Mouse (Mus musculus): ENCODE data around the gene Wdr45.
"Not testable (repeated sequence)": the region's sequence is repeated elsewhere in the genome, so short reads cannot be mapped to it uniquely, and the experiment has no call there.

Wdr45 gene

DNA sequence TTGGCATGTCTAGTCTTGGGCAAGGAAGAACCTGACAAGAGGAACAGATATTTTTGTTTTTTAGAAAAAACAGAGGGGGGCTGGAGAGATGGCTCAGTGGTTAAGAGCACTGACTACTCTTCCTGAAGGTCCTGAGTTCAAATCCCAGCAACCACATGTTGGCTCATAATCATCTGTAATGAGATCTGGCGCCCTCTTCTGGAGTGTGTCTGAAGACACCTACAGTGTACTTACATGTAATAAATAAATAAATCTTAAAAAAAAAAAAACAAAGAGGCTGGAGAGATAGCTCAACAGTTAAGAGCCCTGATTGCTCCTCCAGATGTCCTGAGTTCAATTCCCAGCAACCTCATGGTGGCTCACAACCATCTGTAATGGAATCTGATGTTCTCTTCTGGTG is 1.9 kb downstream of the Wdr45 start:
- DNase-seq (ENCODE audit: inconsistent age in 2 of 2, low spot score in 1 of 2), result not testable (repeated sequence)

DNA sequence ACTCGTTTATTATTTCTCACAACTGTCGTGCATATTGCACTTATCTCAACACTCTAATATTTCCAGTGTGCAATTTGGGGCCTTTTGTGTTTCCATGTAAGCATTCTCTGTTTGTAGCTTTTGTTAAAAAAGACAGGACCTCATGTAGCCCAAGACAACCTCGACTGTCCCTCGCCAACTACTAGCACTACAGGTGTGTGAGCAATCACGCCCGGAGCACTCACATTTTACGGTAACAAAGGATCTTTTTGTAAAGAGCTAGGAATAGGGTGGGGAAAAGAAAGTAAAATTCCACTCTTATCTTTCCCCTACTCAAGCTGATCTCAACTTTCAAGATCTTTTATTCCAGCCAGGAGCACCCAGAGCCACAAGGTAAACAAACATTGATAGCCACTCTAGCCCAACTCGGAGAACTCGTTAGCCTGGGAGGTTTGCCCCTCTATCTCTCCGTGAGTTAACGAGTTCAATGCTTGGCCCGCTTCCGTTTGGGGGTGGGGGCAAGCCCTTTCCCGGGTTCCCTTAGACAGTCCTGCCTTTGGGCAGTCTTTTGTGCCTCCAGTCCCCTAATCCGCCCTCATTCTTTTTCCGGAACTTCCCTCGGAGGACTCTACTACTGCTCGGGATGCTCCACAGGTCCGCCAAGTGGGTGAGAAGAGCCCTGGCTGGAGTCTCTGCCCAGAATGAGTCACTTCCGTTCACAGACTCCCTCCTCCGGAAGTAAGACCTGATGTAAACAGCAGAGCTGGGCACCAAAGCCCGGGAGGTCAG is 7.6 kb downstream of the Wdr45 start, which contains the start of gene Gm45208:
Gene Gm45208 (plus strand): TSS at position 732 of the 768 bp plus-strand sequence.
- peak; percentile 81 to 90 for DNase-seq (ENCODE audit: inconsistent age in 2 of 2, low spot score in 1 of 2)

DNA sequence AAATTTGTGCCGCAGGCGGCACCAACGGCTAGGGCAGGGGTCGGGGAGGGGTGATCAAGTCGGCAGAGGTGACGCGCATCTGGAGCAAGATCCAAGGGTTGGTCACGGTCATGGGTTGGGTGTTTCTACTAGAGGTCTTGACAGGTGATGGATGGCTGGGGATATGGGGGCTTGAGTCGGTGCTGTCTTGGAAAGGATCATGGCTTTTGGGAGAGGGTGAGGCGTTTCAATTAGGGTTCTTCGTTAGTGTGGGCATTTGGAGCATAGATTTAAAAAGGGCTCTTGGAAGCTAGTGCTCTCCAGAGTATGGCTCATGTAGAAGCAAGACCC is 8.1 kb downstream of the Wdr45 start:
- DNase-seq (ENCODE audit: inconsistent age in 2 of 2, low spot score in 1 of 2), result no peak

DNA sequence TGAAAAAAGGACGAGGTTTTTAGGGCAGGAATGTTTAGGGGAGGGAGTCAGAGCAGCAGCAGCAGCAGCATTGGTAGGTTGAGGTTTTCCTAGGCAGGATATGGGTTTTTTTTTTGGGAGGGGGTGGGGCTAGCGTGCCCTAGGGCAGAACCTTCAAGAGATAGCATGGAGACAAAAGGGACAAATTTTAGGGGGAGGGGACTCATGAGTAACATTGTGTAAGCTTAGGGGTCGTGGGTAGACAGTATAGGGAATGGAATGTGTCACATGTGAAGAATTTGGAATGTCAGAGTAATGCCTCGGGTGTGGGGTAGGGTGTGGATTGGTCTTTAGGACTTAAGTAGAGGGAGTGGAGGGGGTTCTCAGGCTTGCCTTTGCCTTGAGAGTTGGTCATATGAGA is 8.6 kb downstream of the Wdr45 start:
- DNase-seq (ENCODE audit: inconsistent age in 2 of 2, low spot score in 1 of 2), result no peak

DNA sequence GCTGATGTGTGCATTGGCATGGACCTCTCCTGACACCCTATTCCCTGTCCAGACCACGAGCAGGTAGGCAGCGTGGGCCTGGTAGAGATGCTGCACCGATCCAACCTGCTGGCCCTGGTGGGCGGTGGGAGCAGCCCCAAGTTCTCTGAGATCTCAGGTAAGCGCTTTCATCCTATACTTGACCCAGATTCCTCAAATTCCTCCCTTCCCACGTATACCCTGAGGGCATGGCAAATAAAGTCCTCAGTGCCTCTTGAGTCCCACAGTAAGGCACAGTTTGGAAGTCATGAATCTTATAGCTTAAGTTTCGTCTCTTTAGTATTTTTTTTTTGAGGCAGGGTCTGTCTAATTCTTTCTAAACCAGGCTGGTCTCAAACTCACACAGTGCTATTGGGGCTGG is 10.0 kb downstream of the Wdr45 start:
- no peak for DNase-seq (ENCODE audit: inconsistent age in 2 of 2, low spot score in 1 of 2)

DNA sequence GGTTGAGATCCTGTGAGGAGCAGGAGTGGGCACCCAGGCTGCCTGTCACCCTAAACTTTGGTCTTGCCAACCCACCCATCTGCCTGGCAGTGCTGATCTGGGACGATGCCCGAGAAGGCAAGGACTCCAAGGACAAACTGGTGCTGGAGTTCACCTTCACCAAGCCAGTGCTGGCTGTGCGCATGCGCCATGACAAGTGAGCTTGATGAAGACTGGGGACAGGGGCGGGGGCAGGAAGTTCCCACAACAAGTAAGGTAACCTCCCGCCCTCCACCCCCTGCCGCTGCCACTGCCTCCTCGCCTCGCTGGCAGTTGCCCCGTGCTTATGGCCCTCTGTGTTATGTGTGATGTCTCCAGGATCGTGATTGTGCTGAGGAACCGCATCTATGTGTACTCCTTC is 11.7 kb downstream of the Wdr45 start:
- no peak for DNase-seq (ENCODE audit: inconsistent age in 2 of 2, low spot score in 1 of 2)

DNA sequence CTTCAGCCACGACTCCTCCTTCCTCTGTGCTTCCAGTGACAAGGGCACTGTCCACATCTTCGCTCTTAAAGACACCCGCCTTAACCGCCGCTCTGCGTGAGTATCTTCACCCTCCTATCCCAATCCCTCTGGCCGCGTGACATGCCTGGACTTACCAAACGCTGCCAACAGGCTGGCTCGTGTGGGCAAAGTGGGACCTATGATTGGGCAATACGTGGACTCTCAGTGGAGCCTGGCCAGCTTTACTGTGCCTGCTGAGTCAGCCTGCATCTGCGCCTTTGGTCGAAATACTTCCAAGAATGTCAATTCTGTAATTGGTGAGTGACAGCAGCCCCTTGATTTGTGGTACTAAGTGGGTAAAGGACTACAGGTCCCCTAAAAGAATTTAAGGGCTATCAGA is 13.0 kb downstream of the Wdr45 start:
- peak; percentile 25 to 49 for DNase-seq (ENCODE audit: inconsistent age in 2 of 2, low spot score in 1 of 2)

DNA sequence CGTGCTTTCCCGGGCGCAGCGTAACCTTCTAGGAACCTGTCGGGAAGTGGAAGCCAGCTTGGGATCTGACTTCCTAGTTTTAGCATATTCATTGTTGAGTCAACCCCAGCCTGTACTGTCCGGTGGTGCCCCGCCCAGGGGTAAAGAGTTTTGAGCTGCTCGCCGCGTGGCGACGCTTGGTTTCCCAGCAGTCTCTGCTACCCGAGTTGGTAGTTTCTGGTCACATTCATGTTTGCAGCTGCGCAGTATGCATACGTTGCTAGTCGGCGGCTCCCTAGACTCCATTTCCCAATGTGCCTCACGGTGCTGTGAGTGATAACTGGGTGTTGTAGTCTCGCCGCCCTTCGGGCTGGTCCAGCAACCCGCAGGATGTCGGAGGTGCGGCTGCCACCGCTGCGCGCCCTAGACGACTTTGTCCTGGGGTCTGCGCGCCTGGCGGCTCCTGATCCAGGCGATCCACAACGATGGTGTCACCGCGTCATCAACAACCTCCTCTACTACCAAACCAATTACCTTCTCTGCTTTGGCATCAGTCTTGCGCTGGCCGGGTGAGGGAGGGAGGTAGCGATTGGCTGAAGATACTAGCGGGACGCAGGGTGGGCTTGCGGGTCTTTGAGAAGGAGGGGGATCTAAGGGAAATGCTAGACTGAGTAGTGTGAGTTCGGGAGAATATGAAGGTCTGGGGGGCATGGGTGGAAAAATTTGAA is 14.2 kb downstream of the Wdr45 start, which contains the start of gene Praf2:
Gene Praf2 (plus strand): TSS at position 225 of the 707 bp plus-strand sequence.
- DNase-seq (ENCODE audit: inconsistent age in 2 of 2, low spot score in 1 of 2), result peak; percentile 87 to 90

DNA sequence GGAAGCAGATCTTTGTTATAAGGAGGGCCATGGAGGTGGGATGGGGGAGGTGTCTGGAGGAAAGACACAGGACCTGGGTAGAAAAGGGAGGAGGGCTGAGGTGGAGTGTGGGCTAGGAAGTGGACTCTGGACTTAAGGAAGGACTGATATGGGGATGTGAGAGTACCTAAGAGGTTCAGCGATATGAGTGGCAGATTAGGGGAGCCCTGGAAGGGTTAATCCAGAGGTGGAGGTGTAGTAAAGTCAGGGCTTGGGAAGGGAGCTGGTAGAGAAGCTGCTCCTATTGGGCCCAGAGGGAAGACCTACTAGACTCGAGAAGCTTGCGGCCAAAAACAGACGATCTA is 14.8 kb downstream of the Wdr45 start:
- no peak for DNase-seq (ENCODE audit: inconsistent age in 2 of 2, low spot score in 1 of 2)

DNA sequence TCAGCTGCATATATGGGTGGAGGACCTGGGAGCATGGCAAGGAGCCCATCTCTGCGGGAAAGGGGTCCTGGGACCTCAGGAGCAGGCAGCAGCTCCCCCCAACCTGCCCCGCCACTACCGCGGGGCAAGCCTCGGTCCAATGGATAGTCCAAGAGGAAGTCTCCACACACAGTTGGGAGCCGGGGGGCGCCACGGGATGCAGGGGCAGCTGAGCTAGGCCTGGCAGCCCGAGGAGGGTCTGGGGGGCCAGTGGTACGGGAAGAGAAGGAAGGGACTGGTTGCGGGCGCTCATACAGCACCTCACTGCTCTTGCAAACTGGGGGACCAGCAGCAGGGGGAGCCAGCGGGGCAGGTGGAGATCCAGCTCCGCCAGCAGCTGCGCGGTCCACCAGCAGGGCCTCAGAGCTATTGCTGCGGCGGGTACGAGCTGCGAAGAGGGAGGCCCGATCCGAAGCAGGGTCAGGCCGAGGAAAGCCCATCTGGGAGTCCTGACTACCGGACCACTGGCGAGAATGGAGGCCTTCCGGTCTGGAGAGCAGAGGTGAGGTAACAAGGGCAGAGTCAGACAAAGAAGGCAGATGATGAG is 19.5 kb downstream of the Wdr45 start:
- DNase-seq (ENCODE audit: inconsistent age in 2 of 2, low spot score in 1 of 2), result peak; percentile 63 to 79

DNA sequence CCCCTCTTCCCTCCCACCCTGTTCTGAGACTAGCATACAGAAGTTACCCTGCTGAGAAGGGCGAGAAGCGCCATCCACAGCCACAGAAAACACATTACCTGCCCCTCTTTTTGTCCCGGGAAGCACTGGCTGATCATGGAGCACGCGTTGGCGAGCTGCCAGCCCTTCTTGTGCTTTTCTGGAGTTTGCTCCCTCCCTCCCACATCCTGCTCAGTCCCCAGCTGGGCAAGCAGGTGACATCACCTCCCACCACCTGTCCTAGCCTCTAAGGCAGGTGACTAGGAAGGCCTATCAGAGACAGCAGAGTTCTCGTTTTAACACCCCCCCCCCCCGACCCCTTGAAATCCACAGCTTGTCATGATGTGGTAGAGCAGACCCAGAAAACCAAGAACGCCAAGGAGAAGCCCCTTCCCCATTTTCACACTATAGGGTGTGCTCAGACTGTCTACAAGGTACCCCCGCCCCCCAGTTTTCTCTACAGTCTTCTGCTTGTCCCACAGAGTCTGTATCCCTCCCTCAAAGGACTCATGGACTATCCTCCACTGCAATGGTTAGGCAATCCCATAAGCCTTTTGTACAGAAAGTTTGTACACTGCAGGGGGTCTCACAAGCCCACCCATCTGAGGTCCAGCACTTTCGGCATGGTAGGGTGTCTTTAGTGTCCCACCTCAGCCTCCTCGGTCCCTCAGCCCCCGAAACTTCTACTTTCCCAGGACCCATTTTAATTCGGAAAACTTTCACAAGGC is 25.4 kb downstream of the Wdr45 start:
- DNase-seq (ENCODE audit: inconsistent age in 2 of 2, low spot score in 1 of 2), result no peak

DNA sequence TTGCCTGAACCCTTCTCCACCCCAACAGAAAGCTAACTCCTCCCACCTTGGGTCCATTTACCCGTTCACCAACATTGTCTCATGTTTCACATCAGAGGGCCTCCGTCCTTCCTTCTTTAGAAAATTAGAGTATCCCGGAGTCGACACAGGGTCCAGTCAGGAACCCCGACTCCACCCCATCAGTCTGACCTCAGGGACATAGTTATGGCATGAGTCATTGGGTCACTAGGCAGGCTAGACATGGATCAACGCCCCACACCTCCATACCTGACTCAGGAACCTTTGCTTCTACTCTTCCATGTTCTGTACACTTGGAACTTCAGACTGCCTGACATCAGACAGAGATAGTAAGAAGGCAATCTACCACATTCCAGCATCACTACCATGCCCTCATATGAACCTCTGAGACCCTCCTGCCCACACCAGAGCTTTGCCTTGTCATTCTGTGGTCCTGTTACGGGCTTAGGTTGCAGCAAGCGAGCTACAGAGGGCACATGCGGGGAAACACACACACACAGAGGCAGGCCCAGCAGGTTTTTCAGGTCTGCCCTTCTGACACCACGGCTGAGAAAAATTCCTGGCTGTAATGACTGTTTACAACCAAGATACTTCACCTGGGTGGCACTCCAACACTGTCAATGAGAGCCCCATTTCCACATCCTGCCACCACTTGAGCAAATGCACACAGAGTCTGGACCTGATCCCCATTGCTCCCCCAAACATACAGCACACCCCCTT is 26.1 kb downstream of the Wdr45 start:
- no peak for DNase-seq (ENCODE audit: inconsistent age in 2 of 2, low spot score in 1 of 2)

DNA sequence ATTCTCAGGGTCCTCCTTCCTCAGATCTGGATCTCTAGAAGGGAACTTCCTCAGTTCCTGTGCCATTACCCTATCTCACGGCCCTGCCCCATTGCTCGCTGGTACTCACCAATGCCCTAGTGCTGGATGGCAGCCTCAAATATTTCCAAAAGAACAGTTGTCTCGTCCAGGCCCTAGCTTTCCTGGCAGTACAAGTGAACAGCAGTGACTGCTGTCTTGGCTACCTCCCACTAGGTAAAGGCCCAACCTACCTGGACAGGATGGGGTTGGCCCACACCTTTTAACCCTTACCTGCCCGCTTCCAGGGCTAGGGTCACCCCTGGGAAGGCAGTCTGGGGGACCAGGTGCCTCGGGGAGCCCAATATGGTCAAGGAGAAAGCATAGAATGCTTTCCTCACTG is 27.0 kb downstream of the Wdr45 start:
- DNase-seq (ENCODE audit: inconsistent age in 2 of 2, low spot score in 1 of 2), result no peak

DNA sequence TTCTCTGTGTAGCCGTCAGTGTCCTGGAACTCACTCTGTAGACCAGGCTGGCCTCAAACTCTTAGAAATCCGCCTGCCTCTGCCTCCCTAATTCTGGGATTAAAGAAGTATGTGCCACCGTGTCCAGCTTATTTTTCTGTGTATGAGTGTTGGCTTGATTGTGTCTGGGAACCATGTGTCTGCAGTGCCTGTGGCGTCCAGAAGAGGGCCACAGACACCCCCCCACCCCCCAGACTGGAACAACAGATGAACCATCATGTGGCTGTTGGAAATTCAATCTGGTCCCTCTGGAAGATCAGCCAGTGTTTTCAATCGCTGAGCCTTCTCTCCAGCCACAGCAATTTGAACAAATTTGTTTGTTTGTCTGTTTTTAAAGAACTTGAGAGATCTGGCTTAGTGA is 29.3 kb downstream of the Wdr45 start:
- no peak for DNase-seq (ENCODE audit: inconsistent age in 2 of 2, low spot score in 1 of 2)

DNA sequence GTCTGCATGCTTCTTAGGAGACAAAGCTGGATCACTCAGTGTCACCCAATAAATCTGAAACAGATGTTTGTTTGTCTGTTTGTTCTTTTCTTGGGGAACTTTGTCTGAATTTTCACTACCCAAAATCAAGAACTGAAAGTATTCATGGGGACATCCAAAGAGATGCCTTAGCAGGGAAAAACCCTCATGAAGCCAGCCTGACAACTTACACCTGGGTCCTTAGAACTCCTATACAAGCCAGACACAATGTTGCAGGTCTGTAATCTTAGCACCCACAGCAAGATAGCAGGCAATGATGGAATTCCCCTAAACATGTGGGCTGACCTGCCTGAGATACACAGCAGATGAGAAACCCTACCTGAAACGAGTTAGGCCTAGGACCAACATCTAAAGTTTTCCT is 30.8 kb downstream of the Wdr45 start:
- no peak for DNase-seq (ENCODE audit: inconsistent age in 2 of 2, low spot score in 1 of 2)

DNA sequence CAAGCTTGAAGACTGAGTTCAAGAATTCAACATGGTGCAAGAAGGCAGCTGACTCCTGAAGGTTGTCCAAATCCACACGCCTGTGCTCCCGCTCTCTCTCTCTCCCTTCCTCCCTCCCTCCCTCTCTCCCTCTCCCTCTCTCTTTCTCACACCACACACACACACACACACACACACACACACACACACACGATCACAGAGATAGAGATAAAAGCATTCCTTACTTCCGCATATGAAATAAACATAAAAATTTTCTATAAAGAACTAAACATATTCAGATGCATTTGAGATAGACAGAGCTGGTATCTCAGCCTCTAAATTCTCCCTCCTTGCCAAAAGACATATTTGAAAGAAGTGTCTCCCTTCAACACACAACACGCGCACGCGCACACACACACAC is 31.3 kb downstream of the Wdr45 start:
- DNase-seq (ENCODE audit: inconsistent age in 2 of 2, low spot score in 1 of 2), result no peak

DNA sequence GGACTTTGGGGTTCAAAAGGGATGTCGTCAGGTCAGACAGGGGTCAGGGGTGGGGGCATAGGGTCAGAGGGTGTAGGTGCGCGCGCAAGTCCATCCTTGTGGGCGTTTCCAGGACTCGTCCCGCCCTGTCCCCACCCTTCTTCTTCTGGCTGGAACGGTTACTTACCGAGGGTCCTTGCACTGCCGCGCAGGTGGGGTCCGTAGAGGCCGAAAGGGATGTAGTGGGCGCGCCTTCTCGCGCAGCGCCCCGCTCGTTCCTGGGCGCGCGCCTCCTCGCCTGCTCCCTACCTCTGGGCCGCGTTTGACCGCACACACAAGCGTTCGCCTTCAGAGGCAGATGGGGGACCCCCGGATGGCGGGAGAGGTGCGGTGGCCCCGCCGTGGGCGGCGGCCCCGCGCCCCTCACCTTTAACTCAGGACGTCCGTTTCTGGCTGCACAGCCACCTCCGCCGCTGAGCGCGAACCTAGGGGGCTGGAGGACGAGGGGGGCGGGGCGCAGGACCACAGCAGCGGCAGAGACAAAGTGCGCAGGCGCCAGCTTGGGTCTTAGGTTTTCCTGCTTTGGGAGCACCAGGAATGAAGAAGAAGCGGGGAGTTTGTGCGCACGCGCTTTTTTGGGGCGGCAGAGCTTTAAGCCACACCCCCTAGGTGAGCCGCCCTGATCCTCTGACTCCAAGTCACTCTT is 36.4 kb downstream of the Wdr45 start, which contains the start of gene Ccdc120:
Gene Ccdc120 (minus strand): TSS at position 474 of the 685 bp plus-strand sequence.
- DNase-seq (ENCODE audit: inconsistent age in 2 of 2, low spot score in 1 of 2), result peak; percentile 75 to 85

DNA sequence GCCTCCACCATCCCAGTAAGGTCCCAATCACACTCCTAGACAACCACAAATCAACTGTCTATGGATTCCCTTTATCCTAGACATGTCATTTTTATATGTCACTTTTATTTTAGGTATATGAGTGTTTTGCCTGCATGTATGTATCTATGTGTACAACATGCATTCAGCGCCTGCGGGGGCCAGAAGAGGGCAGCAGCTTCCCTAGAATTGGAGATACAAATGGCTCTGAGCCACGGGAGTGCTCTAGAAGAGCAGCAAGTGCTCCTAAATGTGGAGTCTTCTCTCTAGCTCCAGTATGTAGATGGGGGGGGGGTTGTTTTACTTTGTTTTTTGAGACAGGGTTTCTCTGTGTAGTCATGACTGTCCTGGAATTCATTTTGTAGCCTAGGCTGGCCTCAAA is 39.5 kb downstream of the Wdr45 start:
- not testable (repeated sequence) for DNase-seq (ENCODE audit: inconsistent age in 2 of 2, low spot score in 1 of 2)

DNA sequence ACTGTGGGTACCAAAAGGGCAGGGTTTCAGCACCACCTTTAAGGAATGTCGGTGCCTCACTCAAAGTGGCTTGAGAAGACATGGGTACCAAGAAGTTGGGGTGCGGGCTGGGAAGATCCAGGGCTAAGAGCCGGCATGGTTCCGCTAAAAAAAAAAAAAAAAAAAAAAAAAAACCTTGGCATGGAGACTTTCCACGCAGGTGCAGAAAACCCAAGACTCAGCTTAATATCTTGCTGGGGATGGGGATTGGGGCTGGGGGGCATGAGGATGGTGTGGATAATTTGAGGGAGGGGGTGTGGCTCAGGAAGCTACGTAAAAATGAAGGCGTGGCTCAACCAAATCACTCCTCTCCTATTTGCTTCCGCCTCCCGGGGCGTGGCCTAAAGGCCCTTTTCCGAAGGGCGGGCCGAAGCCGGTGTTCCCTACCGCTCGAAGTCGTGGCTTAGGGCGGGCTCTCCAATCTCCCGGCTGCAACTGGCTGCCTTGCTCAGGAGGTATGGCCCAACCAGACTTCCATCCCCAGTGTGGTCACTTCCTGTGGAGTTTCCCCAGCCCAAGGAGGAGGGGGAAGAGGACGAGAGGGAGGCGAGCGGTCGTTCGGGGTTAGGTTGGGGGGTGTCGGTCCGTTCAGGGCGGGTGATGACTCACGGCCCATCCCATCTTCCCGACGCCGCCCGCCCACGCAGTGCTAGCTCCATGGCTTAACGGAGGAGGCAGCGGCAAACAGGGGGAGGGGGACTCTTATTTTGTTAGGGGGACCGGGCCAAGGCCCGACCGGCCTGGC is 48.2 kb downstream of the Wdr45 start, which contains the start of gene Tfe3:
Gene Tfe3 (plus strand): TSS at position 424 of the 784 bp plus-strand sequence.
- DNase-seq (ENCODE audit: inconsistent age in 2 of 2, low spot score in 1 of 2), result peak; percentile 95

DNA sequence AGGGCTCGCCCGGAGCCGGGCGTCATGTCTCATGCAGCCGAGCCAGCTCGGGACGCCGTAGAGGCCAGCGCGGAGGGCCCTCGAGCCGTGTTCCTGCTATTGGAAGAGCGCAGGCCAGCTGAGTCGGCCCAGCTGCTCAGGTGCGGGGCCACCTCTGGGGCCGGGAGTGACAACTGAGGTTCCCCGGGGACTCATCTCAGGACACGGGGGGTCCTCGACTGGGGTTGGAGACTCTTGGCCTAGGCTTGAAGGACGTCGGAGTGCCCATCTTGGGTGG is 48.7 kb downstream of the Wdr45 start:
- DNase-seq (ENCODE audit: inconsistent age in 2 of 2, low spot score in 1 of 2), result no peak
